Mouse (Mus musculus) hindbrain, embryonic 13.5 days (tissue): ENCODE measurements around the gene Olfr424. TPM values are rescaled to one million over a fixed set of nuclear protein-coding genes. Genes with fewer than 3 reads are reported as not detected.

Source experiments
- ATAC-seq: fragments of 200-750 bp; cut with Nextera tagmentation; 2 replicates; pipeline ENCODE4 v1.8.0; 2017; ENCODE audit warnings: moderate TSS enrichment; ENCODE audit not compliant: low FRiP score
- H3K27ac ChIP-seq: fragments of 300-500 bp; sonication (generic); 2 replicates; pipeline ENCODE4 v1.5.1; 2015; ENCODE audit warnings: inconsistent platforms, mild to moderate bottlenecking, moderate library complexity
- H3K27me3 ChIP-seq: fragments of 300-500 bp; sonication (generic); 2 replicates; pipeline ENCODE4 v1.6.1; 2015; ENCODE audit warnings: mild to moderate bottlenecking, inconsistent platforms
- H3K36me3 ChIP-seq: fragments of 300-500 bp; sonication (generic); 2 replicates; pipeline ENCODE4 v1.6.1; 2015; ENCODE audit warnings: mild to moderate bottlenecking, inconsistent platforms
- H3K4me1 ChIP-seq: fragments of 300-500 bp; sonication (generic); replicated peaks from 2 replicates; pipeline ENCODE4 v1.6.1; 2015; ENCODE audit warnings: inconsistent platforms
- H3K4me2 ChIP-seq: fragments of 300-500 bp; sonication (generic); 2 replicates; pipeline ENCODE4 v1.6.1; 2015; ENCODE audit warnings: inconsistent platforms, mild to moderate bottlenecking, moderate library complexity
- H3K4me3 ChIP-seq: fragments of 300-500 bp; sonication (generic); 2 replicates; pipeline ENCODE4 v1.5.1; 2015; ENCODE audit warnings: mild to moderate bottlenecking, inconsistent platforms
- H3K9ac ChIP-seq: fragments of 300-500 bp; sonication (generic); 2 replicates; pipeline ENCODE4 v1.6.1; 2015; ENCODE audit warnings: mild to moderate bottlenecking, inconsistent platforms
- H3K9me3 ChIP-seq: fragments of 300-500 bp; sonication (generic); 2 replicates; pipeline ENCODE4 v1.6.1; 2016; ENCODE audit warnings: inconsistent platforms
- WGBS: fragments of 180-500 bp; shearing (Covaris S2); methylation state at CpG from one replicate; pipeline ENCODE4 v1.1.7; 2015; 5-methylcytosine and 5-hydroxymethylcytosine counted together
- polyA plus RNA-seq: library from polyadenylated mRNA; unstranded; fragments of >200 nt; fragmentation: Nextera tagmentation; extraction: Ambion mirVana; gene quantifications from 2 replicates; pipeline ENCODE4 v1.2.1, GENCODE M21; 2015

Olfr424 gene
- polyA plus RNA-seq = not detected in 2 replicates

DNA sequence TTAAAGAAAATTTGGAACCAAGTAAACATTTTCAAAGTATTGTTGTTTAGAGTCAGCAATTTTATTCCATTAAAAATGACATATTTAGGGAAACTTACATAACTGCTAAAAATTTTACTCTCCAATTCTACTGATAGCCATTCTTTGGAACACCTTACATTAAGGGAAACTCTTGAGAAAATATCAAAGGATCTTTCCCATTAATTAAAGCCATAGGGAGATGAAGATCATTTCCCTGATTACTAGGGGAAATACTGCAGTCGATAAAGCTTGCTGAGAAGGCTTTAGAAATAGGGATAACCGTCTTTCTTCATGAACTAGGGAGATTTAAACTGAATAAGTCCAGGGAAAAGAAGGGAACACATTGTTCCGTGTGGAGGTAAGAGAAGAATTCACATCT lies at the start of gene Olfr424:
Gene Olfr424 (plus strand): TSS at position 301 of the 400 bp plus-strand sequence.
- H3K36me3 ChIP-seq = no peaks in the 10 kb centered on the region
- no peak within 1 kb of the TSS for H3K27ac ChIP-seq
- H3K4me1 ChIP-seq = no peaks in the 10 kb centered on the region
- H3K27me3 ChIP-seq = no peaks in the 10 kb centered on the region
- H3K4me3 ChIP-seq = no peak within 1 kb of the TSS
- whole genome bisulfite sequencing = 88% methylated on average over 3 of the region's 3 CpGs
- H3K9me3 ChIP-seq = no peaks in the 10 kb centered on the region
- no peak for ATAC-seq
- no peak within 1 kb of the TSS for H3K4me2 ChIP-seq
- H3K9ac ChIP-seq = no peak within 1 kb of the TSS

DNA sequence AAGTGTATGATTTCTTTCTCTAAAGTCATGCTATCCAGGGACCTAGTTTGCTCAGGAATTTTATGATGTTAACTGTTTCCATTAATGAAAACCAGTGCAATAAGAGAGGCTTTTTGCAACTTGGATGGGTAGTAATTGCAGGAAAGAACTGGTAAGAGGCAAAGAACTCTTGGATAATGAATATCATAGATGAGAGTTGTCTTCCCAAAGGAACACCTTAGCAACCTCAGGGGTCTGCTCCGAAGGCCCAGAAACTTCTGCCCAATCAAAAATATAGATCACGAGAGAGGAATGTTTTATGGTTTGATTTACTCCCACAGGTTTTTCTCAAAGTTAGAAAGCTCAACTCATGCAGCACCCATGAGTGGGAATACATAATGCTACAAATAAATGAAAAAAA lies 47.3 kb upstream of the Olfr424 start, which contains the start of gene Olfr429:
Gene Olfr429 (plus strand): TSS at position 301 of the 400 bp plus-strand sequence.
- no peaks in the 10 kb centered on the region for H3K27me3 ChIP-seq
- H3K27ac ChIP-seq = no peak within 1 kb of the TSS
- 94% methylated on average over 2 of the region's 2 CpGs for WGBS
- H3K36me3 ChIP-seq = no peaks in the 10 kb centered on the region
- ATAC-seq = no peak
- H3K4me1 ChIP-seq = no peaks in the 10 kb centered on the region
- no peak within 1 kb of the TSS for H3K9ac ChIP-seq
- H3K4me3 ChIP-seq = no peak within 1 kb of the TSS
- no peak within 1 kb of the TSS for H3K4me2 ChIP-seq
- no peaks in the 10 kb centered on the region for H3K9me3 ChIP-seq

DNA sequence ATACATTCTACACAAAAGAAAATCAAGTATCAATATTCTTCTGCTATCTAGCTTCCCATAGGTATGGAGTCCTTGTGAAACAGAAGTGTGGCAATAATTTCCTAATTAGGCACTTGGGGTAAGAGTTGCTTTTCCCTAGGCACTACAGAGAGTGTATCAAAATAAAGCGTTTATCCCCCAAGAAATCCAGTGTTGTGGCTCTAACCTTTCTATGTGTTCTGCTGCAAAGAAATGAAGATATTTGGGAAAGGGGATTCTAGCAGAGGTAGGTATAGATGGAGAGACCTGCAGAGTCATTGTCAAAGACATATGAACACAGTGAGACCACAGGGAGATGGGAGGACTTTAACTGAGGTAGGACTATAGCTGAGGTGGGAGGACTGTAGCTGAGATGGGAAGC lies 34.7 kb upstream of the Olfr424 start, which contains the start of gene Olfr427:
Gene Olfr427 (plus strand): TSS at position 301 of the 400 bp plus-strand sequence.
- Histone ChIP-seq H3K4me2 (no peak within 1 kb of the TSS), H3K9ac (no peak within 1 kb of the TSS), H3K4me1 (no peaks in the 10 kb centered on the region), H3K9me3 (no peaks in the 10 kb centered on the region), H3K27ac (no peak within 1 kb of the TSS), H3K27me3 (no peaks in the 10 kb centered on the region), H3K4me3 (no peak within 1 kb of the TSS), H3K36me3 (no peaks in the 10 kb centered on the region)
- ATAC-seq = no peak
- WGBS = 98% methylated on average over 1 of the region's 1 CpGs

DNA sequence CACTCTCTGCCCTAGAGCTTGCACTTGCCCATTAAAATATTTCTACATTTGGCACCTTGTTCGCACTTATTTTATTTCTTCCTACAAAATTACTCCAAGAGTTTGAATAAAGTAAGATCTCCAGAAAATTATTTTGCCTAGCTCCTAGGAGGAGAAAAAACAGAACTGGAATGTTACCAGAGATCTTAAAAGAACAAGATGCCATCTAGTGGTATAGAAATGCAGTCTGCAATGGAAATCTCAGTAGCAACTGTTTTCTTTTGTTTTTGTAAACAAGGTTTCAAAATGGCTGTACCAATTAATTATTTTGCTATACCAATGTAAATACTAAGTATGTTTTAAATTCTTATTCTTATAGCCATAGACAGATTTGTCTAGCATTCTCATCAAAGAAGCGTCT lies 27.6 kb upstream of the Olfr424 start:
- H3K4me2 ChIP-seq = no peak overlapping the region
- ATAC-seq = no peak
- H3K36me3 ChIP-seq = no peaks in the 10 kb centered on the region
- no peak overlapping the region for H3K9ac ChIP-seq
- WGBS = 57% methylated on average over 2 of the region's 2 CpGs
- no peaks in the 10 kb centered on the region for H3K27me3 ChIP-seq
- no peaks in the 10 kb centered on the region for H3K9me3 ChIP-seq
- no peak overlapping the region for H3K27ac ChIP-seq
- no peaks in the 10 kb centered on the region for H3K4me1 ChIP-seq
- H3K4me3 ChIP-seq = no peak overlapping the region

DNA sequence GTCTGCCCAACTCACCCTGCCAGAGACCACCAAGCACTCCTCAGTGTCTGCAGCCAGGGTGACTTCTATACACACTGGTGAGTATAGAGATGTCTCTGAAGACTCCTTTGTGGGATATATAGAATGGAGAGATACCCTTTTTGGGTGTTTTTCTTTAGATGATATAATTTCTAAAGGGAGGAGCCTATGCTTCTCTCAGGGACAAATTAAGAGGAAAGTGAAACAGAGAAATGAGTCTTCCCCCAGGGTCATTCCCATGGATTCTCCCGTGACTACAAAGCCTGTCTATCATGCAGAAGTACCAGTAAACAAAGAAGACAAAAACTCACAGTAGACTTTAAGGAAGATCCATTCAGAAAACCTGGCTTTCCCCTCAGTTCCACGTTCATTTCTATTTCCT lies 10.3 kb upstream of the Olfr424 start, which contains the start of gene Olfr231:
Gene Olfr231 (minus strand): TSS at position 101 of the 400 bp plus-strand sequence.
- Histone ChIP-seq H3K27ac (no peak within 1 kb of the TSS), H3K27me3 (no peaks in the 10 kb centered on the region), H3K4me2 (no peak within 1 kb of the TSS), H3K9ac (no peak within 1 kb of the TSS), H3K4me3 (no peak within 1 kb of the TSS), H3K36me3 (no peaks in the 10 kb centered on the region), H3K9me3 (no peaks in the 10 kb centered on the region), H3K4me1 (no peaks in the 10 kb centered on the region)
- 53% methylated on average over 2 of the region's 2 CpGs for WGBS
- ATAC-seq = no peak

DNA sequence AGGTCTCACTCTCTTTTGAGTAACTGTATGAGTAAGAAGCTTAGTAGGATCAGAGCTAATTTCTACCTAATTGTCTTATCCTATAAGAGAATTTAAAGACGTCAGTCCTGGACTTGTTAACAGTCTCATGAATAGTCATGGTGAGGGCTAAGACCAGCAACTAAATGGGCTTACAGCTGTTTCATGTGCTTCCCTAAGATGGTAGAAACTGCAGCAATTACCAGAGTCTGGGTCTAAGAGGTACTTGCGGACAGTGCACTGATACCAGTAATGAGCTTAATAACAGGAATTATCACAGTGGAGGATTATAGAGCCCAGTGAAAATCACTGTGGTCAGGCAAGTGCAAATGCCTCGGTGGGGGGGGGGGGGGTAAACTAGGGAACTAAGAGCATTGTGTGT lies 682 bp downstream of the Olfr424 start:
- no peak overlapping the region for H3K27ac ChIP-seq

DNA sequence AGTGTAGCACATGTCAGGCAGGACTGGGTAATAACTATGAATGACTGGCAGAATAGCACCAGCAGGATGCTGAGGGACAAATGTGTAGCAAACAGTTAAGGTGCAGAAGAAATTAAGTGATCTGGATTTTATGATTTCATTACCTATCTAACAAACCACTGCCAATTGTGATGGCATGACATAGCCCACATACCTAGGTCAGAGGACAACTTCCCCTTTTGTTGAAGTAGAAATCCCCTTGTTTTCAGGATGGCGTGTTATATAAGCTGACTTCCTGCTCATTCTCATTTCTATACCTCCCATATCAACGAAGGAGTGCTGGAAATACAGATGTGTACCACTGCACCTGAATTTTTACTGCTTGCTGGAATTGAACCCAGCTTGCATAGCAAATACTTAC lies 10.1 kb downstream of the Olfr424 start:
- no peak overlapping the region for H3K4me3 ChIP-seq
- no peaks in the 10 kb centered on the region for H3K9me3 ChIP-seq
- H3K27me3 ChIP-seq = no peaks in the 10 kb centered on the region
- 71% methylated on average over 2 of the region's 2 CpGs for WGBS
- H3K9ac ChIP-seq = no peak overlapping the region
- H3K27ac ChIP-seq = no peak overlapping the region
- H3K4me1 ChIP-seq = no peaks in the 10 kb centered on the region
- no peaks in the 10 kb centered on the region for H3K36me3 ChIP-seq
- no peak for ATAC-seq
- no peak overlapping the region for H3K4me2 ChIP-seq

More for the DNA sequence above, 682 bp downstream of the Olfr424 start:
- H3K4me1 ChIP-seq = no peaks in the 10 kb centered on the region
- WGBS = 82% methylated on average over 3 of the region's 3 CpGs
- no peaks in the 10 kb centered on the region for H3K27me3 ChIP-seq
- H3K9me3 ChIP-seq = no peaks in the 10 kb centered on the region
- no peak overlapping the region for H3K4me3 ChIP-seq
- no peak for ATAC-seq
- no peak overlapping the region for H3K4me2 ChIP-seq
- H3K36me3 ChIP-seq = no peaks in the 10 kb centered on the region
- no peak overlapping the region for H3K9ac ChIP-seq

DNA sequence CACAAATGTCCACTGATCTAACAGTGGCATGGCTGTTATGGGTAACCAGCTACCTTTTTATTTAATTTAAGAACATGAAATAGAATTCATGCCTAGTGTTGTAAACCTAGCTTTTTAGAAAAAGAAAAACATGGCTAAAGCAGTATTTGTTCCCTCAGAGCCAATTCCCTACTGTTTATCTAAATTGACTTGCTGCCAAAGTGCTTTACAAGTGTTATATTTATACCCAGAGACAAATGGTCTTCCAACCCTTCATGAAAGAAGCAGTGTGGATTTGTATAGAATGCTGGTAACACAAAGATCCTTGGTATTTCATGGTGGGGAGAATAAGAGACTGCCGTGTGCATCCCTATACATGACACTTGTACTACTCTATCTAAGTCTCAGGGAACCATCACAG lies 15.4 kb downstream of the Olfr424 start:
- no peaks in the 10 kb centered on the region for H3K36me3 ChIP-seq
- H3K27me3 ChIP-seq = no peaks in the 10 kb centered on the region
- H3K4me1 ChIP-seq = no peaks in the 10 kb centered on the region; the same call in 1 of the 2 replicates
- no peak overlapping the region for H3K27ac ChIP-seq
- no peak for ATAC-seq
- no peak overlapping the region for H3K4me2 ChIP-seq
- 83% methylated on average over 1 of the region's 1 CpGs for WGBS
- no peak overlapping the region for H3K4me3 ChIP-seq
- no peak overlapping the region for H3K9ac ChIP-seq
- H3K9me3 ChIP-seq = no peaks in the 10 kb centered on the region

DNA sequence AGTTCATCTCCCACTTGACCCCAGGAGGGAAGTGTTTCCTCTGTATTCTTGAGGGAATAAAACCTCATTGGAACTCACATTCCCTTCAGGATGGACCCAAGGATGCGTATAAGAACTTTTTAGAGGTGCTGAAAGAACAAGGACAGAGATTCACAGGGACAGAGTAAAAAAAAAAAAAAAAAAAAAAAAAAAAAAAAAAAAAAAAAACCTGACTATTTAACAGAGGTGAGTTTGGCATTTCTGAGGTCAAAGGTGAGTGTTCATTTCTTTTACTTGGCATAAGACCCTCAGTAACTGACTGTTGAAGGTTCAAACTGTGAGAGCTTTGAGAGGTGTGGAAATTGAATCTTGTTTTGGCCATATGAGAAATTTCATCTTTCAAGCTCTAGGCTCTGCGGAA lies 18.0 kb downstream of the Olfr424 start:
- ATAC-seq = no peak
- no peak overlapping the region for H3K4me2 ChIP-seq

DNA sequence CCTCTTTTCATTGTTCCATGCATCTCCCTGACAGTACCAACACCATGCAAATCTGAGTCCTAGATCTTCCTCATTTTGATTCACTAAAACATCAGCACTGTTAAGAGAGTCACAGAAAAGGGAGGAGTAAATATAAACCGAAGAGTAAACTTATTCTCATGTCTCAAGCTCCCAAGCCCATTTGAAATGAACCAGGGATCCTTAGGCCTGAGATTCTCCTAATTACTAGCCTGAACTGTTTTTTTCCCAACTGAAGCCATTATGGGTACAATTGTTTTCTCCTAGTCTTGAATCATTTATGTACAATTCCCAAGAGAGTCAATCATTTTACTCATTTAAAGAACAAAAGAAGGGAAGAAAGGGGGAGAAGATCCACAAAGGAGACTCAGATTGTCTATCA lies 24.0 kb downstream of the Olfr424 start, which contains the start of gene Olfr420:
Gene Olfr420 (plus strand): TSS at position 301 of the 400 bp plus-strand sequence.
- Histone ChIP-seq H3K4me2 (no peak within 1 kb of the TSS), H3K27ac (no peak within 1 kb of the TSS), H3K27me3 (no peaks in the 10 kb centered on the region), H3K9me3 (no peaks in the 10 kb centered on the region), H3K9ac (no peak within 1 kb of the TSS), H3K36me3 (no peaks in the 10 kb centered on the region), H3K4me1 (no peaks in the 10 kb centered on the region), H3K4me3 (no peak within 1 kb of the TSS)
- 90% methylated on average over 1 of the region's 1 CpGs for WGBS
- ATAC-seq = no peak

More for the DNA sequence above, 18.0 kb downstream of the Olfr424 start:
- H3K4me1 ChIP-seq = no peaks in the 10 kb centered on the region; the same call in 1 of the 2 replicates
- H3K4me3 ChIP-seq = no peak overlapping the region
- H3K9me3 ChIP-seq = no peaks in the 10 kb centered on the region
- no peaks in the 10 kb centered on the region for H3K27me3 ChIP-seq
- no peak overlapping the region for H3K9ac ChIP-seq
- 78% methylated on average over 2 of the region's 2 CpGs for whole genome bisulfite sequencing
- no peak overlapping the region for H3K27ac ChIP-seq
- no peaks in the 10 kb centered on the region for H3K36me3 ChIP-seq

DNA sequence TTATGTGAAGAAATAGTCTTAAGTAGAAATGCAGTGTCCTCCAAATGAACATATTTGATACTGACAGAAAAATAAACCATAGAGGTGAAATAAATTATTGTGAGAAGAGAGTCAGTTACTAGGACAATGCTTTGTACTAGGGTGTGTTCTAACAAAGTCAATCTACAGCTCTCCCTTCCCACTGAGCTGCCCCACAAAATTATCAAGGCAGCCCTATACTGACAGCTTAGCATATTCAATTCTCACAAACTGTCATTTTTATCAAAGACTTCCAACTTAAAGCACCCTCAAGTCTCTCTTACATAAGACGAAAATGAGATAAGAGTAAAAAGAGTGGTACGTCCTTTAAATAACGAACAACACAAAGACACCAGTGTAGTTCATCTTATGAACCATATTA lies 26.3 kb downstream of the Olfr424 start:
- no peaks in the 10 kb centered on the region for H3K27me3 ChIP-seq
- H3K27ac ChIP-seq = no peak overlapping the region
- no peaks in the 10 kb centered on the region for H3K9me3 ChIP-seq
- H3K36me3 ChIP-seq = no peaks in the 10 kb centered on the region
- no peaks in the 10 kb centered on the region for H3K4me1 ChIP-seq
- ATAC-seq = no peak
- no peak overlapping the region for H3K4me2 ChIP-seq
- WGBS = 85% methylated on average over 3 of the region's 3 CpGs
- H3K9ac ChIP-seq = no peak overlapping the region
- H3K4me3 ChIP-seq = no peak overlapping the region

DNA sequence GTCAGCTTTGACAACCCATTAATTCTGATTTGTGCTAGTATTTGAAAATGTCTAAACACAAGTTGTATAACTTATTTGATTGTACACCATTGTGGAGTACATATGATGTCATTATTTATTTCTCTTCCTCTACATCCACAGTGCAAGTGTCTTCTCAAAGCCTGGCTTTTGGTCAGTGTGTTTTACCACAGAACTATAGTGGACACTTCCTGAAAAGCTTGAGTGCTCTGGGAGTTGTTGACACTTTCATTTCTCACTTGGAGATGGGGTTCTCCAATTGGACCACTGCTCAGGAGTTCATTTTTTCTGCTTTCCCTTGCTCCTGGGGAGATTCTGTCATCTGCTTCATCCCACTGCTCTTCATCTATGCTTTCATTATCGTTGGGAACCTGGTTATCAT lies 27.2 kb downstream of the Olfr424 start:
- Histone ChIP-seq H3K4me2 (no peak overlapping the region), H3K9me3 (no peaks in the 10 kb centered on the region), H3K9ac (no peak overlapping the region), H3K27me3 (no peaks in the 10 kb centered on the region), H3K4me1 (no peaks in the 10 kb centered on the region), H3K4me3 (no peak overlapping the region), H3K27ac (no peak overlapping the region), H3K36me3 (no peaks in the 10 kb centered on the region)
- no peak for ATAC-seq
- WGBS = 97% methylated on average over 1 of the region's 1 CpGs

DNA sequence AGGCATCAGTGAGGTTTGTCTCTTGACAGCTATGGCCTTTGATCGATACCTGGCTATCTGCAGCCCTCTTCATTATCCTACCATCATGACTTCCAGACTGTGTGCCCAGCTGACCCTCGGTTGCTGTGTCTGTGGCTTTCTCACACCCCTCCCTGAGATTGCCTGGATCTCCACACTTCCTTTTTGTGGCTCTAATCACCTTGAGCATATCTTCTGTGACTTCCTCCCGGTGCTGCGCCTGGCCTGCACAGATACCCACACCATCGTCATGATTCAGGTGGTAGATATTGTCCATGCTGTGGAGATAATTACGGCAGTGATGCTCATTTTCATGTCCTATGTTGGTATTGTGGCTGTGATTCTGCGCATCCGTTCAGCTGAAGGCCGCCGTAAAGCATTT lies 27.8 kb downstream of the Olfr424 start:
- no peaks in the 10 kb centered on the region for H3K36me3 ChIP-seq
- no peak overlapping the region for H3K9ac ChIP-seq
- no peak overlapping the region for H3K4me3 ChIP-seq
- 95% methylated on average over 10 of the region's 10 CpGs for WGBS
- no peak overlapping the region for H3K27ac ChIP-seq
- no peaks in the 10 kb centered on the region for H3K27me3 ChIP-seq
- ATAC-seq = no peak
- H3K4me2 ChIP-seq = no peak overlapping the region
- H3K9me3 ChIP-seq = no peaks in the 10 kb centered on the region
- H3K4me1 ChIP-seq = no peaks in the 10 kb centered on the region
